Mouse (Mus musculus): ENCODE measurements around the gene Tcf7l2. TPM values are rescaled to one million over a fixed set of nuclear protein-coding genes. Genes with fewer than 3 reads are reported as not detected.

Gene Tcf7l2
- total RNA-seq, 1 experiment from 2014 or later, result 3.1 TPM

DNA sequence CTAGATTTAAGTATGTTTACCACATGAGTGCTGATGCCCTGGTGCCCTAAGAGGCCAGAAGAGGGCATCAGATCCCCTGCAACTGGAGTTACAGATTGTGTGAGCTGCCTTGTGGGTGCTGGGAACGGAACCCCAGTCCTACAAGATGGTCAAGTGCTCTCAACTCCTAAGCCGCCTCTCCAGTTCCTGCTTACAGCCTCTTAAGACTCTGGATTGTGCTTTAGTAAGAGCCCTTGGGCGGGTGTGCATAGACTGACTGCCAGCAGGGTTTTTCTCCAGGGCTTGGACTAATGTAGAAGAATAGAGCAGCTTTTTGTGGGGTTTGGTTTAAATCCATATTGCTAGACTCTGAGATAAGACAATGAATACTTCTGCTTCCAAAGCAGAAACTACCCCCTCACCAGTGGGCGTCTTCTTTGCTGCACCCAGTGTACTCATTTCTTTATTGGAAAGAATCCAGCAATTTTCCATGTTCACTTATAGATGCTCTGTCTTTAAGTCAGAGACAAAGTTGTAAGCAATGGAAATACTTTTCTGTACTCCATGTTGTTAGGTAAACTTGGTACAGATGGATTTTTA, 92.3 kb downstream of the Tcf7l2 start:
- ATAC-seq (replicated peaks in 1 of 2; ENCODE audit: insufficient read depth in 1 of 2, low FRiP score in 2 of 2, low TSS enrichment in 1 of 2, low read depth in 1 of 2, poor library complexity in 2 of 2, severe bottlenecking in 2 of 2), result no peak

DNA sequence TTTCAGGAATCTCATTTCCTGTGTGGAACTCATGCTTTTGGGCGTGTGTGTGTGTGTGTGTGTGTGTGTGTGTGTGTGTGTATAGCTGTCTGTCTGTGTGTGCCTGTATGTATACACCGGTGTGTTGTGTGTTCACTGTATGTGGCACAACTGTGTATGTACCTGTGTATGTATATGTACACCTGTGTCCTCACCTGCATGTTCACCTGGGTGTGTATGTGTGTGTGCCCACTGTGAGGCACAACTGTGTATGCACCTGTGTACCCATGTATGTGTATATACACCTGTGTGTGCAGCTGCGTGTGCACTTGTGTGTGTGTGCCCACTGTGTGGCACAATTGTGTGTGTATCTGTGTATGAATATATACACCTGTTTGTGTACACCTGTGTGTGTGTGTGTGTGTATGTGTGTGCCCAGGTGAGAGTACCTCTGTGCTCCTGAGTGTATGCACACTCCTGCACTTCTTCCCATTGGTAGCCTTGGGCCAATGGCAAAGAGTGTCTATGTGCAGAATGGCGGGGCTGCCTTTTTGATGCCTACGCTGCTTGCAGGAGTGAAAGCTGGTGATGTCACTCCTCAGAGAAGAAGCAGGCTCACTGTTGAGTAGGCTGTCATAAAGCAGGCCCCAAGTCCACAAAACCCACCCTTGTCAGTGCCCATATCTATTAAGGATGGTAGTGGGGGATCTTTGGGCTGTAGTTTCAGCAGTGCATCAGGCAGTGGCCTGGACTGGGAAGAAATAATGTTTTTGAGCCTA, 95.5 kb downstream of the Tcf7l2 start:
- no peak for ATAC-seq (replicated peaks in 1 of 2; ENCODE audit: insufficient read depth in 1 of 2, low FRiP score in 2 of 2, low TSS enrichment in 1 of 2, low read depth in 1 of 2, poor library complexity in 2 of 2, severe bottlenecking in 2 of 2)

DNA sequence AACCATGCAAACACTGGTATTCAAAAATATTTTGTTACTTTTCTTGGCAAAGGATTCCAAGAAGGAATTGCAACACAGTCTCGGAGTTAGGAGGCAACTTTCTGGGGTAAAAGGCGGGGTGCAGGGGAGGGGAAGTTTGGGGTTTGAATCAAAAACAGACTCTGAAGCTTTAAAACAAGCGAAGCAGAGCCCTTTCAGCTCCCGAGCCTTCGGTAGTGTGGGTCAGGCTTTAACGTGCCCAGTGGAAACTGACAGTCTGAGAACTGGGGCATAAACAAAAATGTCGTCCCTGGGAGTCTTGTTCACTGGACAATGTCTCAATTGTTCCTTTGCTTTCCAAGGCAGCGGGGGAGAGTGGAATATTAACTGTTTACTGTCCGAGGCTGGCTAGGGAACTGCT, 96.3 kb downstream of the Tcf7l2 start:
- no peak for ATAC-seq (replicated peaks in 1 of 2; ENCODE audit: insufficient read depth in 1 of 2, low FRiP score in 2 of 2, low TSS enrichment in 1 of 2, low read depth in 1 of 2, poor library complexity in 2 of 2, severe bottlenecking in 2 of 2)

DNA sequence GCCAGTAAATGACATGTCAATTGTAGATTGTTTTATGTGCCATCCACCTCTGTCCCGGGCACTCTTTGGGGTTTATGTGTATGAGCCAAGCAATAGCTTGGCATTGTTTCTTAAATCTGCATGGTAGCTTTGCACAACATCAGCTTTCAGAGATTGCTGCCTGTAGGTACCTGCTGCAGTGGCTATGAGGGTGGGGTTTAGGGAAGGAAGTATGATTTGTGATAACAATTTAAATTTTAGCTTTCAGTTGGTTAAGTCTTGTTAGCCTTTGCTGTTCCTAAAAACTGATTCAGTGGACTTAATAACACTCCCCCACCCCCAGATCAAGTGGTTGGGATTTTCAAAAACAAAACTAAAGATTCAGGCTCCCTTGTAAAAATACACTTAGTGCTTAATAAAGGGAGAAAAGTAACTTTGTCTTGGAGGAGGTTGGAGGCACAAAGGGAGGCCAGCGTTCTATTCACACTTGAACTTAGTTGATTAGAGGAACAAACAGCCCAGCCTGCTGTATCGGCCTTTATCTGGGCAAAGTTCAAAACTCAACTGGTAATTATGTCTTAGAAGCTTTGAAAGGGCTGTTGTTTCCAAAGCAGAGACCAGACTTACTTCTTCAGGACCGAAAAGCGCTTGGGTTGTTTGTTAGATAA, 96.9 kb downstream of the Tcf7l2 start:
- ATAC-seq (replicated peaks in 1 of 2; ENCODE audit: insufficient read depth in 1 of 2, low FRiP score in 2 of 2, low TSS enrichment in 1 of 2, low read depth in 1 of 2, poor library complexity in 2 of 2, severe bottlenecking in 2 of 2), result 0 out of 4 replicates have a peak, but pooled peaks of 1 of the 2 experiments have one; percentile 29

DNA sequence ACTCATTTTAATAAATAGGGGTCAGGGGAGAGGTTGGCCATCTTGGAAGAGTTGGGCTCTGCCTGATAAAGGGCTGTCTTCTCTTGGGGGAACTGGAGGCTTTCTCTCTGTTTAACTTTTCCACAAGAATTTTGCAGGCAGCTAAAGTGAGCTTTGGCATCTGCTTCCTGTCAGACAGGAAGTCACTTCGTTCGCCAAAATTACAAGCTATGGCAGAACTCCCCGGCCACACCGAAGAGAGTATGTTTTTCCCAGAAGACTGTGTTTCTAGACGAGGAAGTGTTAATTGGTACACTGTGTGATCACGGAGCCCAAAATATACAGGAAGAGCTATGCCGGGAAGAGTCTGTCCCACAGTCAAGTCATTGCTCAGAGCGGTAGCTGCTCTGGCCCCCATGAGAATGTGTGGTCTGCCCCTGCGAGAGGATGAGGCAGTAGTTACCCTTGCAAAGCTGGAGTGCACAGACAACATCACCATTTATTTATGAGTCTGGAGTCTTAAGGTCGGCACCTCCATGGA, 97.5 kb downstream of the Tcf7l2 start:
- peak; percentile 16 to 24; a peak in 1 of 4 replicates for ATAC-seq (replicated peaks in 1 of 2; ENCODE audit: insufficient read depth in 1 of 2, low FRiP score in 2 of 2, low TSS enrichment in 1 of 2, low read depth in 1 of 2, poor library complexity in 2 of 2, severe bottlenecking in 2 of 2)

DNA sequence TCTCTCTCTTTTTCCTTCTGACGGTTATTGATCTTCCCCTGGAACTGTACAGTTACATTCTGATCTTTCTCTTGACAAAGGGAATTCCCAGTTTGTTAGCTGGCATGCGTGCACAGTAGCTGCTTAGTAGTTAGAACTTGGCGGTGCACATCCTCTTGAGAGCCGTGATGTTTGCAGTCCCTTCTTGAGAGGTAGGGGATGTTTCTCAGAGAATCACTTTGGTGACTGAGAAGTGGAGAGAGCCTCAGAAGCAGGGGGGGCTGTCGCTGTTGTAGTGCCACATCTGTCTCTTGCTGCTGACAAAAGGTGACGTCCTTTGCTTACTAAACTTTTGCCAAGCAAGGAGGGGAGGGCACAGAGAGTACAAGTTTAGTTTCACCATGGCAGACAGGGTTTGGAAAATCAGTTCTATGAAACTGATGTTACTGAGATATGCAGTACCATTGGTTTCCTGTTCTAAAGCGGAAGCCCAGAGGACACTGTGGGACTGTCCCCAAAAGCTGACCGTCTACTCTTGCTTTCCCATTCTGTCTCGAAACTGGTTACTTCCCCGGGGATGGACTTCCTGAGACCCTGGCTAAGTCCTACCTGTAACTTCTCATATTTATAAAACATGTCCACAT, 99.0 kb downstream of the Tcf7l2 start:
- ATAC-seq (replicated peaks in 1 of 2; ENCODE audit: insufficient read depth in 1 of 2, low FRiP score in 2 of 2, low TSS enrichment in 1 of 2, low read depth in 1 of 2, poor library complexity in 2 of 2, severe bottlenecking in 2 of 2), result no peak

DNA sequence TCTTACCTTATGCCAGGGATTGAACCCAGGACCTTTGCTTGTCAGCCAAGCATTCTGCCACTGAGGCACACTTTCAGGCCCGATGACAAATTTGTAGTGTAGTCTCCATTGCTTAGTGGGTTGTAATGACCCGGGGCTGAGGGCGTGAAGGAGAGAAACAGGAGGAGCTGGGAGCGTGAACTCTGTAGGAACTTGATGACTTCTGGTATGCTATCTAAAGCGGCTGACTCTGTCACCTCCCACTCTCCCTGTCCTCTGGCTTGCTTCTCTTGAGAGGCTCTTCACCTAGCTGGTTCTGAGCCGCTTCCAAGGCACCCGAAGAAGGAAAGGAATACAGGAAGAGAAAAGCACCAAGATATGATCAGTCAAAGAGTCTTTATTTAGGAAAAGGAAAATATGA, 100.4 kb downstream of the Tcf7l2 start:
- no peak for ATAC-seq (replicated peaks in 1 of 2; ENCODE audit: insufficient read depth in 1 of 2, low FRiP score in 2 of 2, low TSS enrichment in 1 of 2, low read depth in 1 of 2, poor library complexity in 2 of 2, severe bottlenecking in 2 of 2)

DNA sequence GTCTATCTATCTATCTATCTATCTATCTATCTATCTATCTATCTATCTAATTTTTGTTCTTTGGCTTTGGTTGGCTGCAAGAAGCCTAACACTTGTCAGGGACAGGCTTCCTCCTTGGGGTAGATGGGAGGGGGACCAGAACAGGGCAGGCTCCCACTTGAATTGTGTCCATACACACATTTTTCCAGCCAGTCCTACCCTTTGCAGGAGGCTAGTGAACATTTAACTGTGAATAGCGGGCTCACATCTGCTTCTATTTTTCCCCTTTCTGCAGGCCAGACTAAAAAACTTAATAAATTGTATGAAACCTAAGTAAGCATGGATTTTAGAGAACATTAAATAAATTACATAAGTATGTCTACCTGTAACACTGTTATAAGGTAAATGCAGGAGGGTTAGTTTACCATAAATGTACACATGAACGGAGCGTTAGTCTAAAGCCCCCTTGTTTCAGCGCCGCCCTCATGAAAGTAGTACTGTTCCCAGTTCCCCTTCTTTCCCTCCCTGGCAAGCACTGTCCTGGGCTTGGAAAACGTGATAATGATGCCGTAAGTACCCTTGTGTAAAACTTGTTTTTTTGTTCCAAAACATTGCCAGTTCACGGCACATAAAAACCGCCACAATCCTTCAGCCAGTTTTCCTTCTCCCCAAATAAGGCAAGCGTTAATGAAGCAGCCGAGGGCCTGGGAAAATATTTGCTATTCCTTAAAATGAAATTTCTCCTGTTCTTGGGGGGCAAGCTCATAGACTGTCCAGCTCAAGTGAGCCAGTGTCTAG, 101.7 kb downstream of the Tcf7l2 start:
- no peak for ATAC-seq (replicated peaks in 1 of 2; ENCODE audit: insufficient read depth in 1 of 2, low FRiP score in 2 of 2, low TSS enrichment in 1 of 2, low read depth in 1 of 2, poor library complexity in 2 of 2, severe bottlenecking in 2 of 2)

DNA sequence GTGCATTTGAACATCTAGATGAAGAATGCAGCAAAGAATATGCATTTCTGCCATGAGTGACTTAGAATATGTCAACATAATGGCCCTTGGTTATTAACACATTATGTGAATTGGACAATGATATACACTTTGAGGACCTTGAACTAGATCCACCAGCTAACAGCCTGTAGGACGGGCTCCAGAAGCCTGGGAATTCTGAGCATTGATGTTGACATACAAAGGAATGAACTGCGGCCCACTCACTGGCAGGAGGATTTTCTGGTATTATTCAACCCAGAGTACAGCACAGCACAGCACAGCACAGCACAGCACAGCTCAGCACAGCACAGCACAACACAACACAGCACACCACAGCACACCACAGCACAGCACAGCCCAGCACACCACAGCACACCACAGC, 104.1 kb downstream of the Tcf7l2 start:
- no peak for ATAC-seq (replicated peaks in 1 of 2; ENCODE audit: insufficient read depth in 1 of 2, low FRiP score in 2 of 2, low TSS enrichment in 1 of 2, low read depth in 1 of 2, poor library complexity in 2 of 2, severe bottlenecking in 2 of 2)

DNA sequence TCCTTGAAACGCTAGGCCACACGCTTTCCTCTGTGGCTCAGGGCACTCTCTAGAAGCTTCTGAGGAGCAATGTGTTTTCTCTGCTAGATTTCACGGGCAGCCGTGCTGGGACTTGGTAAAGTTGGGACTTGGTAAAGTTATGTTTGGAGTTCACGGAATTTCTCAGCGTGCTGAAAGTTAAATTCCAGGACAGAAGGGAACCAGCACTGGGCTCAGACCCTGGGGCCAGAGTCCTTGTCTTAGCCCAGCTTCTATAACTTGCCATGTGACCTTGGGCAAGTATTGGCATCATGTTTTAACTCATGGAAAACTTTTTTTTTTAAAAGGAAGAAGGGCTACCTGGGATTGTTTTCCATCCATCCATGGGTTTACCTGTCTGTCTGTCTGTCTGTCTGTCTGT, 104.6 kb downstream of the Tcf7l2 start:
- ATAC-seq (replicated peaks in 1 of 2; ENCODE audit: insufficient read depth in 1 of 2, low FRiP score in 2 of 2, low TSS enrichment in 1 of 2, low read depth in 1 of 2, poor library complexity in 2 of 2, severe bottlenecking in 2 of 2), result no peak

DNA sequence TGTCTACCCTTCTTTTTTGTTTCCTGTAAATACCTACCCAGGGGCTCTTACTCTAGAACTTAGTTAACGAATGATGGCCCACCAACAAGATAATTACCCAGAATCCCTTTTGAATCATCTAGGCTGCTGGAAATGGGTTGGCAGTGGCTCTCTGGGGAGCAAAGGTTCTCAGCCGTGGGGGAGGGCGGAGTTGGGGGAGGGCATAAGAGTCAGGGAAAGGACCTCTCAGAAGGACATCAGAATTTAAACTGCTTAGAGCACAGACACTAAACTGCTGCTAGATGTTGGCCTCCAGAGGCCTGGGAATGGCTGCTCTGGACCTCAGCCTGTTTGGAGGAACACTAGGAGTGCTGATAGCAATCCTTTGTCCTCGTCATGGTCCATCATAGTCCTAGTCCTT, 105.4 kb downstream of the Tcf7l2 start:
- no peak for ATAC-seq (replicated peaks in 1 of 2; ENCODE audit: insufficient read depth in 1 of 2, low FRiP score in 2 of 2, low TSS enrichment in 1 of 2, low read depth in 1 of 2, poor library complexity in 2 of 2, severe bottlenecking in 2 of 2)

DNA sequence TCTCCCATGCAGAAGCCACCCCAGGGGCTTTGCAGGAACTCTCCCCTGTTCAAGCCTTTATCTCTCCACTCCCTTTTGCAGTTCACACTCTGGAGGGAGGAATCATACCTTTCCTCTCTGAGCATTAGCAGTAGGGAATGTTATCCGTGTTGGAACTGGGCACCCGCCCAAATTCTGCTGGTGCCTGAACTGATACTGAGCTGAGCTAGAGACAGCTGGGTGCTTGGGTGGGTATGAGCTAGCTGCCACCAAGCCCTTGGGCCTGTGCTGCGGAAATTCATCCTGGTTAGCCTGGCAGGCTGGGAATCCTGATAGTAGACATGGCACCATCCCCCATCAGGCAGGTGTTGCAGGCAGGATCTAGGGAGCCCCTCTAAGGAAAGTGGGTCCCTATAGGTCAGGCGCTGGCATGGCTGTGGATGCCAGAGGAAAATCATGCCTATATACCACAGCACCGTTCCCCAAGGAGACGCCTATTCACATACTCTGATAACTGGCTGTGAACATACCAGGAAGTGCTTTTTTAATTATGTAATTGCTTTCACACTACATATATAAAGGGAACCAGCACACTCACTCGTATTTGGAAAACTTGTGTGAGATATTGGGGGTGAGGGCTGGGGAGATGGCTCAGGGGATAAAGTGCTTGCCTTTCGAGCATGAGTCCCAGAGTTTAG, 108.9 kb downstream of the Tcf7l2 start:
- ATAC-seq (replicated peaks in 1 of 2; ENCODE audit: insufficient read depth in 1 of 2, low FRiP score in 2 of 2, low TSS enrichment in 1 of 2, low read depth in 1 of 2, poor library complexity in 2 of 2, severe bottlenecking in 2 of 2), result no peak

DNA sequence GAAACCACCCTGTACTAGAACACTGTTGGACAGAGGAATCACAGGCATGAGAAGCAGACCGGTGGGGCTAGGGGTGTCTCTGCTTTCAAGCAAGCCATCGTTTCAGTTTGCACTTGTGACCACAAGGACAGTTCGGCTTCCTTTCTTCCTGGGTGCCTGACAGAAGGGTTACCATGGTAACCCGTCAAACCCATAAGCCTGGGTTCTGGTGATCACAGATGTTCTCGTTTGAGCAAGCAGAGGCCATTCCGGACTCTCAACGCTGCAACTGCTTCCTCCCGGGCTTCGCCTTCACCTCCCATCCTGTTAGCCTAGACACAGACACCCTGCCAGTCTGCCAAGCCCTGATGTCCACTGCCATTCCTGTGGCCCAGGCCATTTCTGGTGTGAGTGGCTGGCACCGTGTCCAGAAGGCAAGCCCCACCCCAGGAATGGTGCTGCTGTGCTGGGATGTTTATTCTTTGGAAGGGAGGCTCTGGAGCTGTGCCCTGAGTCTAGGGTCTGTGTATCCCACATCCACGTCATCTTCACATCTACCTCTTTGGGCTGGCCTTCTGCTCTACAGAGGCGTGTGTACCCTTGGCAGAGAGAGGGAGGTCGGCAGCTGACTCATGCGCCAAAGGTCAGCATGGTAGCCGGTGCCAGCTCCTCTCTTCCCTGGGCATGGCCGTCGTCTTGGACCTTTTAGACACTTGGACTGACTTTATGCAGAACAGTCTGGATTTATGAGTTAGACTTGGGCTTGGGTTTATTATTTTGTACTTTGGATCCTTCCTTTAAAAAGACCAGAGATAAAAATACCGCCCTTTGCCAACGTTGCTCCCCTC, 110.1 kb downstream of the Tcf7l2 start:
- ATAC-seq (replicated peaks in 1 of 2; ENCODE audit: insufficient read depth in 1 of 2, low FRiP score in 2 of 2, low TSS enrichment in 1 of 2, low read depth in 1 of 2, poor library complexity in 2 of 2, severe bottlenecking in 2 of 2), result no peak

DNA sequence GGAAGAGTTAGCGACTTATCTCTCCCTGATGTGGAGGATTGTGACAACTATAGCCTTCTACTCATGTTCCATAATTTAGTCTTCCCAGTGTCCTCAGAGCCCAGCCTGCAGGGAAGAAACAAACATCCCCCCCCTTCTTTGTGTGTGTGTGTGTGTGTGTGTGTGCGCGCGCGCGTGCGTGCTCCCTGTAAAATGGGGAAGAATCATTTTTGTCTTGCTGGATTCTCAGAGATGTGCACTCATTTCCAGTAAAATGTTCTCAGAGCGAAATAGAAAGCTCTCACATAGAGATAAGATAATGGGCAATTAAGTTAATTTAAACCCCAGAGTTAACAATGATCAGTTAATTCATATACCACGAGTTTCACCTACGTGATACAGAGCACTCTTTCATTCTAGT, 112.8 kb downstream of the Tcf7l2 start:
- no peak for ATAC-seq (replicated peaks in 1 of 2; ENCODE audit: insufficient read depth in 1 of 2, low FRiP score in 2 of 2, low TSS enrichment in 1 of 2, low read depth in 1 of 2, poor library complexity in 2 of 2, severe bottlenecking in 2 of 2)

DNA sequence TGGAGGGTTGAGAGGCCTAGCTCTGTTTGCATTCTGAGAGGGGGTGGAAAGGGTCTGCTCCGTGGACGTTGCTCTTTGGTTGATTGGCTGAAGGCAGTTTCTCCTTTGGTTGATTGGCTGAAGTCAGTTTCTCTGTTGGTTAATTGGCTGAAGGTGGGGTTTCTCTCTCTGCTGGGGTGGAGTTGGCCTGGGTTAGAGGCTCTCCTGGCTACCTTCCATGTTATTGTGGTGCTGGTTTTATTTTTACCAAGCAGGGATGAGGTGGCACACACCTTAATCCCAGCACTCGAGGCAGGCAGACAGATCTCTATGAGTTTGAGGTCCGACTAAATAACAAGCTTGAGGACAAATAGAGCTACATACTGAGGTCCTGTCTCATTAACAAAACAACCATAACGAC, 114.0 kb downstream of the Tcf7l2 start:
- no peak for ATAC-seq (replicated peaks in 1 of 2; ENCODE audit: insufficient read depth in 1 of 2, low FRiP score in 2 of 2, low TSS enrichment in 1 of 2, low read depth in 1 of 2, poor library complexity in 2 of 2, severe bottlenecking in 2 of 2)

DNA sequence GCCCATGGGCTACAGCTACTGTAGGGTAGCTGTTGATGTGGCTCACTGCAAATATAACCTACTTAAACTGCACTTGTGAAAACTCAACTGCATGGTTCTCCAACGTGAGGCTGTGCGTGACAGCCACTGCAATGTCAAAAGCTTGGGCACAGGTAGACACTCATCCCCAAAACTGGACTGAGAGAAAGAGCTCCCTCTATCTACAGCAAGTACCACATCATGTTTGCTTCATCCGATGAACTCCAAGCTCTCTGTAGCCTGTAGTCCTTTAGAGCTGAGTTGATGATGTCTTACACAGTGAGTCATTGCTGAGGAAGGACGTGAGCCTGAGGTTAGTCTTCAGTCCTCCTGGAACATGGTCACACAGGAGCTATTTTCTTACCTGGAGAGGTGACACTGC, 115.7 kb downstream of the Tcf7l2 start:
- no peak for ATAC-seq (replicated peaks in 1 of 2; ENCODE audit: insufficient read depth in 1 of 2, low FRiP score in 2 of 2, low TSS enrichment in 1 of 2, low read depth in 1 of 2, poor library complexity in 2 of 2, severe bottlenecking in 2 of 2)
